Mouse (Mus musculus) bone marrow, adult 2 months (tissue): ENCODE results near the gene Esrrg. TPM values are rescaled to one million over a fixed set of nuclear protein-coding genes. Genes with fewer than 3 reads are reported as not detected.

Source experiments
- H3K27ac ChIP-seq: fragments of 200-500 bp; 2 replicates; pipeline ENCODE4 v1.5.1; 2012; ENCODE audit warnings: low read depth, mild to moderate bottlenecking, control low read depth, inconsistent platforms, low read length; ENCODE audit not compliant: control insufficient read depth, poor library complexity, insufficient read depth
- H3K4me1 ChIP-seq: fragments of 200-500 bp; 2 replicates; pipeline ENCODE4 v1.6.1; 2011; ENCODE audit warnings: low read length; ENCODE audit not compliant: control insufficient read depth, insufficient read depth
- H3K4me3 ChIP-seq: fragments of 200-500 bp; replicated peaks from 2 replicates; pipeline ENCODE3; 2011; ENCODE audit warnings: mild to moderate bottlenecking, low read depth, low read length, control low read depth; ENCODE audit not compliant: control insufficient read depth
- CTCF ChIP-seq: fragments of 200-500 bp; IDR thresholded peaks from 2 replicates; pipeline ENCODE4 v1.5.1; 2011; ENCODE audit warnings: low read length, control low read depth; ENCODE audit not compliant: control insufficient read depth, insufficient read depth
- POLR2A ChIP-seq: fragments of 200-500 bp; IDR thresholded peaks from 2 replicates; pipeline ENCODE4 v1.6.1; 2011; ENCODE audit warnings: low read depth, mild to moderate bottlenecking, control low read depth, low read length, borderline replicate concordance; ENCODE audit not compliant: control insufficient read depth
- WGBS: fragments of 180-500 bp; shearing (Covaris S2); methylation state at CpG from one replicate; pipeline ENCODE4 v1.1.7; 2018; 5-methylcytosine and 5-hydroxymethylcytosine counted together
- polyA plus RNA-seq: library from polyadenylated mRNA; stranded (reverse); fragments of >200 nt; gene quantifications from 2 replicates; pipeline ENCODE4 v1.2.4, GENCODE M21; 2011; ENCODE audit warnings: low replicate concordance; ENCODE audit not compliant: missing spikeins, insufficient read depth, insufficient read length

Gene Esrrg
- polyA plus RNA-seq, 1 experiment, result not detected

DNA sequence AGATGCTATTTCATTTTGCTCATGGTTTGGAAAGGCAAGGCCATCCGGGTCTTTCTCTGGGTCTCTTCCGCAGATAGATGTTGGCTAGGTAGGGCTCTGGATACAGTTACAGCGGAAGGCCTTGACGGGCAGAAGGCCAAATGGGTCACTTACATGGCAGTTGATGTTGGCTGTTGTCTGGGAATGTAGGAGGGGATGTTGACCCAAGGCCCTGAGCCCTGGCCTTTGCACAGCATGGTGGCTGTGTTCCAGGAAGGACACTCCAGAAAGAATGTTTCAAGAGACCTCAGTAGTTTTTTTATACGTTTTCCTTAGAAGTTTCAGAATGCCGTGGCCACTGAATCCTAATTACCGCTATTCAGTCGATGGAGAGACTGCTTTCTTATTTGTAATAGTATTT is 22.9 kb downstream of the Esrrg start:
- no peak overlapping the region for H3K27ac ChIP-seq
- 84% methylated on average over 8 of the region's 8 CpGs for WGBS

DNA sequence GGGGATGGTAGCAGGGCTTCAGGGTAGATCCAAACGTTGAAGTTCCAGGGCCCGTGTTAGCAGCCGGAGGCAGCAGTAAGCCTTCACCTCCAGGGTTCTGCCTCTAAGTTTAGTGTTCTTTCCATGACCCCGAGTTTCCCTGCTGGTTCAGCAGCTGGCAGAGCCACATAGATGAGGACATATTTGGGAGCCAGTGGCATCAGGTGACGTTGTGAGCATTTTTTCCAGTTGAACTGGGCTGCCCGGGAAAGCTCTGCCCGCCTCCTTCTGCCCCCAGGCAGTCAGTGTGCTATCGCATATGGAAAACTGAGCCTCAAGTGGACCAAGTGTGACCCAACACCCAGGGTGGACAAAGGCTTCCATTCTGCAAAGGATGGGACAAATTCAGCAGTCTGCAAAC is 36.7 kb downstream of the Esrrg start:
- Histone ChIP-seq H3K27ac (no peak overlapping the region), H3K4me1 (no peaks in the 10 kb centered on the region), H3K4me3 (no peak overlapping the region)
- no peak for TF ChIP-seq CTCF
- TF ChIP-seq POLR2A, result no peak
- 78% methylated on average over 8 of the region's 8 CpGs for WGBS

More for the DNA sequence above, 22.9 kb downstream of the Esrrg start:
- TF ChIP-seq POLR2A (no peak), CTCF (no peak)
- no peaks in the 10 kb centered on the region for H3K4me1 ChIP-seq
- H3K4me3 ChIP-seq, result no peak overlapping the region

- no peak for TF ChIP-seq CTCF
- no peak for TF ChIP-seq POLR2A
- Histone ChIP-seq H3K4me1 (no peaks in the 10 kb centered on the region), H3K27ac (no peak overlapping the region), H3K4me3 (no peak overlapping the region)
- 83% methylated on average over 8 of the region's 8 CpGs for WGBS
These were observed 40.0 kb downstream of the Esrrg start for GRCm38 (mm10) chr1:187648551-187648950.

GRCm38 (mm10) chr1:187649871-187650270 is 41.3 kb downstream of the Esrrg start:
- H3K27ac ChIP-seq, result no peak overlapping the region
- no peak overlapping the region for H3K4me3 ChIP-seq
- TF ChIP-seq POLR2A (no peak), CTCF (no peak)
- H3K4me1 ChIP-seq, result no peaks in the 10 kb centered on the region
- WGBS, result 60% methylated on average over 5 of the region's 5 CpGs

DNA sequence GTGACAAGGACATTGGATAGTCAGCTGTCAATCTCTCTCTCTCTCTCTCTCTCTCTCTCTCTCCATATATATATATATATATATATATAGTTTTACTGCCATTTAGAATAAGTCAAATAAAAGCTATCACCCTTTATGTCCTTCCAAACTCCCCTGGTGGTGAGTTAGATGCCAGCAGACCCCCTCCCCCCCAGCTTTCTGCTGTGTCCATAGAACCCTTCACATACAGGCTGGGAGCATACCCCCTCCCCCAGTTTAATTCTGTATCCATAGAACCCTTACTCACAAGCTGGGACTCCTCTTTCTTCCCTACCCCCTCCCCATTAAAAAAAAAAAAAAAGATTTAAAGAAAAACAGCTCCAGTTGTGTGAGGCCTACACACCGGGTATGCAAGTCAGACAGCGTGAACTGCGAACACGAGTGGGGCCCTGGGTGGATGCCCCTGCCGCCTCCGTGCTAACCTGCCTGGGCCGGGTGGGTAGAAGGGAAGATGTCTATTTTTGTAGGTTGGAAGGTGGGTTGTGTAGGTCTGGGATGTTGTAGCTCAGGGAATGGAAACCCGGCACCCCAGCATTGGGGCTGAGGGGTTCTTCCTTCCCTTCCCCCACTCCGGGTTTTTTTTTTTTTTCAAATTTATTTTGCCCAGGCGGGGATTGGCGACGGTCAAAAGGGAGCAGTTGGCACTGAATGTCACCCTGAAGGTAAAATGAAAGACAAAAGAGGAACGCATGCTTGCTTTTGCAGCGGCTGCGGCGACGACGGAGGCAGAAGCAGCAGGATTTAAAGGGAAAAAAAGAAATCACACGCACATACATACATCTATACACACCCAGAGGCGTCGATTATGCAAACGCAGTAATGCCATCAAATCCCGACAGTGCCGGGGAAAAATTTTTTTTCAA is 42.4 kb downstream of the Esrrg start:
- no peak for TF ChIP-seq POLR2A
- WGBS, result 27% methylated on average over 24 of the region's 24 CpGs
- H3K4me3 ChIP-seq, result no peak overlapping the region
- no peaks in the 10 kb centered on the region for H3K4me1 ChIP-seq
- H3K27ac ChIP-seq, result no peak overlapping the region

- 2% methylated on average over 47 of the region's 47 CpGs for WGBS
- TF ChIP-seq CTCF (no peak), POLR2A (no peak)
- H3K4me3 ChIP-seq, result no peak overlapping the region
- no peaks in the 10 kb centered on the region for H3K4me1 ChIP-seq
- no peak overlapping the region for H3K27ac ChIP-seq
These were observed 43.2 kb downstream of the Esrrg start for GRCm38 (mm10) chr1:187651688-187652241.

- H3K4me1 ChIP-seq, result no peaks in the 10 kb centered on the region
- WGBS, result 8% methylated on average over 7 of the region's 7 CpGs
- H3K27ac ChIP-seq, result no peak overlapping the region
- no peak for TF ChIP-seq CTCF
- H3K4me3 ChIP-seq, result no peak overlapping the region
These were observed 43.9 kb downstream of the Esrrg start for GRCm38 (mm10) chr1:187652445-187652844.

- TF ChIP-seq POLR2A, result no peak
- no peak for TF ChIP-seq CTCF
- H3K4me1 ChIP-seq, result no peaks in the 10 kb centered on the region
- no peak overlapping the region for H3K4me3 ChIP-seq
- no peak overlapping the region for H3K27ac ChIP-seq
- 5% methylated on average over 9 of the region's 9 CpGs for WGBS
These were observed 44.8 kb downstream of the Esrrg start for GRCm38 (mm10) chr1:187653390-187653789.

DNA sequence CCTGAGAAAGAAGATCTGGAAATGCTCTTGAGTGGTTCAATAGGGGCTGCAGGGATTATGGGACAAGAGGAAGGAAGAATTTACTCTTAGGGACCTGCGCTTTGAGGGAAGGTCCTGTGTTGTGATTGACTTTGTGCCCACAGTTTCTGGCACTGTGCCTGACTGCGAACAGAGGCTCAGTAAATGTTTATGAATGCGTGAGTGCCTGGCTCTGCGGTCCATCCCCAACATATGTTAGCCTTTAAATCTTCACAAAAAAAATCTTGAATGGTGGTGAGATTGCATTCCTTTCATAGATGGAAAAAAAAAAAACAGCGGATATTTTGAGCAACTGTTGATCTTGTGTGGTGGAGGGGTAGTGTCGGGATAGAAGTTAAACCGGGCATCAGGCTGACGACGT is 52.4 kb downstream of the Esrrg start:
- Histone ChIP-seq H3K4me1 (no peaks in the 10 kb centered on the region; the same call in 1 of the 2 replicates), H3K4me3 (no peak overlapping the region), H3K27ac (no peak overlapping the region)
- no peak for TF ChIP-seq POLR2A
- TF ChIP-seq CTCF, result no peak
- WGBS, result 88% methylated on average over 9 of the region's 9 CpGs
